Mouse (Mus musculus) spleen, adult 12 weeks (tissue): Measurements from ENCODE around the gene Prkcb.

Source experiments
- DNase-seq: peaks from one replicate; pipeline ENCODE4 v3.0.0; 2022; ENCODE audit warnings: low spot score

Prkcb gene

GRCm38 (mm10) chr7:122320843-122321544 lies 32.4 kb downstream of the Prkcb start:
- DNase-seq, result no peak

DNA sequence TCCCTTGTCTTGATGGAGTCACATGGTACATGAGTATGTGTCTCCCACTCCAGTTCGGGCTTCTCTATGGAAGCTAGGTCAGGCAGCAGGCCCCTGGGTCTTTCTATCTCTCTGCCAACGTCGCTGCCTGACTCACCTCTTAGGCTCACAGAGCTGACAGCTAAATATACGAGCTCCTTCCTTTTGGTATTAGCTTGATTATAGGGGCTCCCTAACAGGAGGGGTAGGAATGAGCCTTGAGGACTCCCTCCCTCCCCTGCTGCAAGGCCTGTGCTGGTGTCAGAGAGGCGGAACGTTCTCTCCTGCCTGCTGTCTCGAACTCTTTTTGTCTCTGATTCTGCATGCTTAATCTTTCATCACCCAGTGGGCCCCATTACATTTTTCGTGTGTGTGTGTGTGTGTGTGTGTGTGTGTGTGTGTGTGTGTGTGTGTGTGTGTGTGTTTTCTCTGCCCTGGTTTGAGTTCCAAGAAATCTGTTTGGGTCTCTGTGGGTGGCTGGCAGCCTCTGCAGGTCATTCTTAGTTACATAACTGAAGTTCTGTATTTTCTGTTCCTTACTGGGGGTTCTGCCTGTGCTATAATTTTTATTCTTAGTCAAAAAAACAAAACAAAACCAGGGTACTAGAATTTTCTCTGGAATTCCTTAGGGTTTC lies 33.6 kb downstream of the Prkcb start:
- no peak for DNase-seq

DNA sequence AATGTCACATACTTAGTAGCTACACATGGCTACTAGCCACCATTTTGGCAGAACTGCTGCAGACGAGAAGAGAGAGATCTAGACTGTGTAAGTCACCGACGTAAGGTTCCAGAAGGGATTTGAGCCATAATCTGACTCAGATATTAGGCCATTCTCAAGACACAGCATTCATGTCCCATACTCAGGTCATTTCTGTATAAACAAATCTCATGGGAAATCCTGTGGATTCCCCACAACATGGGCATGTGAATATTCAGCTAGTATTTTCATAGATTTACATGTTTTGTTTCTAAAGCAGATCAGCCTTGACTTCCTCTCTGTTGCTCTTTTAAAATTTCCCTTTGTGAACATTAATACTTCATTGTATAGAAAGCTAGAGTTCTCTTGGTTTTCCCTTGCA lies 39.4 kb downstream of the Prkcb start:
- no peak for DNase-seq

GRCm38 (mm10) chr7:122328466-122328865 lies 39.9 kb downstream of the Prkcb start:
- DNase-seq, result no peak

GRCm38 (mm10) chr7:122329588-122329987 lies 41.0 kb downstream of the Prkcb start:
- DNase-seq, result no peak

DNA sequence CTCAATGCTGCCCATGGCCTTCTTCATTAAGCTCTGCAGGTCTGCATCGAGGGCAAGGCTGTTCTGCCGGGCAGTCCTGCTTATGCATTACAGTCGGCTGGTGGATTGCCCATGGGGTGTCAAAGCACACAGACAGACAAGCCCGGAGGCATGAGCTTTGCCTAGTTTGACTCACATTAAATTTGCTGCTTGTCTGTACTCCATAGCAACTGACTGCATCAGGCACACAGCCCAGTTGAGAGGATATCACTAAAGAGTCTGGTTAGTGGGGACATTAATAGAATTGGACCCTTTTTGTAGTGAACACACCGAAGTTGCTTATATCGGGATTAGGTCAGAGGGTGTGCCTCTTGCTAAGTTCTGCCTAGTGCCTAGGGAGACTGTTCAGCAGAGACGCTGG lies 45.1 kb downstream of the Prkcb start:
- DNase-seq, result no peak

GRCm38 (mm10) chr7:122337302-122337701 lies 48.8 kb downstream of the Prkcb start:
- DNase-seq, result no peak

DNA sequence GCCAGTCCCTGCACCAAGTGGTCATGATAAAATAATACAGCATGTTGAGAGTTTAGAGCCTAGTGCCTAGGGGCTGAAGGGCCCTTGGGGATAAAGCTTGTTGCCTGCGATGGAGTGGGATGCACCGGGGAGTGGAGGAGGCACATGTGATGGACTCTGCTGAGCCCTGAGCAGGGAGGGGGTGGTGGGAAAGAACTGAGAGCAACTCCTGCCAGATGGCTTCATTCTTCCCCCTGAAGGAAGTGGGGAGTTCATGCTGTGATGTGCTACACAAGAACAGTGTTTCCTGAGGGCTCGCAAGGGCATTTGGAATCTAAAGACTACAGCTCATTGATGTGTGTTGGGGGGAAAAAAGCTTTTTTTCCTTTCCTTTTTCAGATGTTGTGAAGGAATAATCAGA lies 49.5 kb downstream of the Prkcb start:
- DNase-seq, result no peak

DNA sequence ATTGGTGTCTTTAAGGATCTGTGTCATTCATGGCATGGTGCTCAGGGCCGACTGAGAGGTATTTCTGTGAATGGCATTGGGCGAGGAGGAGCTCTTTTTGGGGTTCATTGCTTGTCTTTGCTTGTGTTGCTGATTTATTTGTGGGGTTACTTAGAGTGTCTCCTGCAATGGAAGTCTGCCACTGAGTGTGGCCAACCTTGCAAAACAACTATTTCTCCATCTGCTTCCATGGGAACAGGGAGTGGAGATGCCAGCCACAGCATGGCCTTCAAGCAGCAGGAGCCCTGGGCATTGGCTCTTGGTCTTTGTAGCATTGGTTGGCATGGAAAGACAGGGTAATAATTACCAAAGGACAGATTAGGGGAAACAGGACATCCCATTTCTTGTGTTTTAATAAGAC lies 50.9 kb downstream of the Prkcb start:
- no peak for DNase-seq

DNA sequence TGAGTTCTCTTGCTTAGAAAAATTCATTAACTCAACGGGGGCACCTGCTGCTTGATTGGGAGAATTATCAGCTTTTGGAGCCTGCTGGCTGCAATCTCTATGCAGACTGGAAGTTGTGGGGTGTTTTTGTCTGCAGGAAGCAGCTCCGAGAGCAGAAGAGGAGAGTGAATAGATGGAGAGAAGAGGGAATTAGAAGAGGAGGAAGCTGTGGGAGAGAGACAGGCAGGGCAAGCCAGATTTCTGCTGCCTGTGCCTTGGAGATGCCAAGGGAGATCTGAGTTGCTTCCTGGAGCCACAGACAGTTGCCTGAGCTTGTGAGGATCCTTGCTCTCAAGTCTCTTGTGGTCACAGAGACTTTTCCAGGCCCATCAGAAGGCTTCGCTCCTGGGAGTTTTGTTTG lies 53.3 kb downstream of the Prkcb start:
- DNase-seq, result no peak

DNA sequence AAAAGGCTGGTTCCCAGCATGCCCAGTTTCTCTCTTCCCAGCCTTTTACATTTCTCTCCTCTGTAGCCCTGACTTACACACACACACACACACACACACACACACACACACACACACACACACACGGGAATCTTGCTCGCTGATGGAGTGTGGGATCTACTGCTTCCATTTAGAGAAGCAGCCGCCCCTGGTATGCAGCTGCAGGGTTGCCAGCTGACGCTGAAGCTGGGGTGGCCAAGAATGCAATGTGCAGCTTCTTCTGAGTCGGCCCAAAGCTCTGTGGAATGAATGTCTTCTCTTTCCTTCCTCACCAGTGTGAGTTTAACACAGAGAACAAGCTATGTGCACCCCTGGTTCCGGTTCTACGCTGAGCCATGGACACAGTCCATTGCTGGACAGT lies 56.1 kb downstream of the Prkcb start:
- no peak for DNase-seq

DNA sequence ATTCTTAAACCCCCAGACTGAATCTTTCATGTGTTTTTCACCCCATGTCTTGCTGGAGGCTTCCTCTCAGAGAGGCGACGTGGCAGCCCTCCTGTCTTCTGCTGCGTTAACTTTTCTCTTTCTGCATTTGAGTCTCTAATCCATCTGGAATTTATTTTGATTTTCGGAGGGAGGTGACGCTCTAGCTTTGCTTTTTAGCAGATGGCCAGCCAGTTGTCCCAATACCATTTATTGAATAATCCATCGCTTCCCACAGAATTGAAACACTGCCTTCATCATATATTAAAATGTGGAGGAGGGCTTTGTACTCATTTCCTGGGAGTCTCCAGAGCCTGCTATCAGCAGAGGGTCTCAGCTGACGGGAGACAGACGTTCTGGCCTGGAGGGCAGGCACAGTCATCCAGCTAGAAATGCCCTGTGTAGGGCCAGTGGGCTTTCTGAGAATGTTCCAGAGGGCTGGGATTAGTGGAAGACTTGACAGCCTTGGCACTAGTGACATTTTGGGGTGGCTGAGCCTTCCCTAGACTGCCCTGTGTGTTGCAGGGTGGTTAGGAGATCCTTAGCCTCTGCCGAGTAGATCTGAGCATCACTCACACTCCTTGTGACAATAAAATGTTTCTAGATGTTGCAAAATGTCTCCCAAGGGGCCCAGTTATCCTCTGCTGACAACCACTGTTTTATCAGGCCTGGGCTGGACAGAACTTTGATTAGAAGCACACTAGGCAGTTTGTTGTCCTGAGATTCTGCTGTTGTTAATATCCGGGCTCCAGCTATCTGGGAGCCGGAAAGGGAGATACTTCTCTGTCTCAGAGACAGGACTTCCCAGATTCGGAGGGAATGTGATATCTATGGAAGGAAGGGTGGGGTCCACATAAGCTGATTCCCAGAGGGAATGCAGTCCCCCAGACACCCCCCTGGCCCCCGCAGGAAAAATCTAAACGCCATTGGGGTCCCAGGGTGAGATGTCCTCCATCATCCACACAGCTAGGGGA lies 58.0 kb downstream of the Prkcb start:
- no peak for DNase-seq

DNA sequence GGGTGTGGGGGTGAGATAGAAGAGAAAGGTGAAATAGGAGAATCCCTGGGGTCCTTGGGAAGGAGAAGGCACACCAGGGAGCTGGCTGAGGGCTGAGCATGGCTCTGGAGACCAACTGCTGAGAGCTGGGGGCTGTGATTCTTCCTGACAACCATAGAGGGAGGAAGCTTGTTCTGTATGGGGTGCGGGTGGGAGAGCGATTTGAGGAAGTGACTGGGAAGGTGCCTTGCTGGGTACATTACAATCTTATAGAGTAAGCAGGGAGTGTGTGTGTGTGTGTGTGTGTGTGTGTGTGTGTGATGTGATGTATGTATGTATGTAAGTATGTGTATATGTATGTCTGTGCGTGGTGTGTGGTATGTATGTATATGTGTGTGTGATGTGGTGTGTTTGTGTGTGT lies 58.9 kb downstream of the Prkcb start:
- DNase-seq, result no peak

GRCm38 (mm10) chr7:122349961-122350360 lies 61.4 kb downstream of the Prkcb start:
- no peak for DNase-seq

DNA sequence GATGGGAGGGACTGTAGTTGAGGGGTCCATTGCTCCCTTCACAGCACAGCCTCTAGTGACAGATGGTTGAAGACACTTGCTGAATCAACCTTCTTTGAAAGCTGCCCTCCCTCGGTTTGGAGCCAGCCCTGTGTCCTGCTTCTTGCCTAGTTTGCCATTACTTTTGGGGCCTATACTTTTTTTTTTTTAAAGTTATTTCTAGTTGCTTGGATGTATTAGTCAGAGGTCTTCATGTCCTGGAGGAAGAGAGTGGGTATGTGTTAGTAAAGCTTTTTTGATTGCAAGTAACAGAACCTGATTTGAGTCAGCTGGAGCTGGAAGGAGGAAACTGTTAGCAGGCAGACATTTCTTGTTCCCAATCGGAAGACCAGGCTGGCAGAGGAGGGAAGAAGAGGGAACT lies 62.2 kb downstream of the Prkcb start:
- DNase-seq, result no peak

DNA sequence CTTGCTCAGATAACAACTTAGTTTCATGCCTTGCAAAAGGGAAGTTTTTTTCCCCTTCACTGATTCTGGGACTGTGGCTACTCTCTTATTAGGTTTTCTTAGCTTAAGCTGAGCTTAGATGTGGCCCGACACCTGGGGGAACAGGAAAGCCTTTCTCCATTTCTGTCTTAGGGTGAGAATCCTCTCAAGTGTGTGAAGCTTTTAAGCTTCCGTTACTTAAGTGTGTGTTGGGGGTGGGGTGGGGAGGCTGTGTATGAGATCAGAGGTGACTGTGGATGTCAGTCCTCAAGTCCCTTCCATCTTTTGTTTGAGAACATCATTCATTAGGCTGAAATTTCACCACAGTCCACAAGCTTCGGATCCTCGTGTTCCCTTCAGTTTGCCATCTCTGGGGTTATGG lies 63.3 kb downstream of the Prkcb start:
- DNase-seq, result no peak

- DNase-seq, result no peak
Observed at GRCm38 (mm10) chr7:122352566-122353277, 64.2 kb downstream of the Prkcb start.

DNA sequence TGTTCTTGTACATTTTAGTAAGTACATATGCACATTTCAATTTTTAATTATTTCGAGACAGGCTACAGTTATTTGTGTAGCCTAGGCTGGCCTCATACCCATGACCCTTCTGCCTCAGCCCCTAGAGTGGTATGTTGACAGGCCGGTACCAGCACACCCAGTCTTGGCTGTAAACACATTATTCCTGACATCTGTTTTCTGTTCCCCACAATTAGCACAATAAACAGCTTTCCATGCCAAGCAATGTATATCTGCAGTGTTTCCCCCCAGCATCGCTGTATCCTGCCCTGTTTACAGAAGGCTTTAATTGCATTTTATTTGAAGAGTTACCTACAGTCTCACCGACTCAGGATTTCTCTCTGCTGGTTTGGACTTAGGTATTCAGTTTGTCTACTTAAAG lies 64.8 kb downstream of the Prkcb start:
- DNase-seq, result no peak

GRCm38 (mm10) chr7:122356941-122357340 lies 68.4 kb downstream of the Prkcb start:
- DNase-seq, result no peak

DNA sequence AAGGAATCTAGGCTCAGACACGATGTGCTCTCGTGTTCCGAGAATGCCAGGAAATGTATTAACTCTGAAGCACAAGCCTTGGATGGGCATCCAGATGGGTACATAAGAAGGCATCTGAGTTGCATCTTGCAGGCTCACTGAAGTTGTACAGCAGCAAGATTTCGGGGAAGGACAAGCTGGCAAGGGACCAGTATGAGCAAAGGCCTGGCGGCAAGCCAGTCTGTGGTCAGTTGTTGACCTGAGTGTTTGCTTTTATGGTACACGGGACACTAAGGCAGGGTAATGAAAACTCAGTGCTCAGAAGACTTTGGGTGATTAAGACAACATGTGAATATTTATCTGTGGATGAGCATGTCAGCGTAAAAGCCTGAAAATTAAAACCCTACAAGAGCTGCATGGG lies 69.3 kb downstream of the Prkcb start:
- no peak for DNase-seq

DNA sequence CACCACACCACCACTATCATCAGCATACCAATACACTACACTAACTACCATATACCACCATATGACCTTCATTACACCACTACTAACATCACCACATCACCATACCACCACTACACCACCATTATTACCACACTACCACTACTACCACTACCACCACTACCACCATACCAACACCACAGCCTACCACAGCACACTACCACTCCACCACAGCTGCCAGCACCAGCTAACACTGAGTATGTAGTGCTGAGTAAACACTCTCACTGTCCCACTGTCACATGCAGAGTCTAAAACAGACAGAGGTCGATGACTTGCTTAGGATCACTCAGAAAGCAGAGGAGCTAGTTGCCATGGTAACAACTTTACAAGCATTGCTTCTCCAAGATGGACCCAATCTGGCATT lies 78.1 kb downstream of the Prkcb start:
- no peak for DNase-seq

GRCm38 (mm10) chr7:122367303-122368007 lies 78.9 kb downstream of the Prkcb start:
- DNase-seq, result no peak
